Mouse (Mus musculus): ENCODE data around the gene Mustn1. TPM values are rescaled to one million over a fixed set of nuclear protein-coding genes. Genes with fewer than 3 reads are reported as not detected.

Gene Mustn1
- total and polyA plus RNA-seq, 2 experiments from 2014 or later = 1.0 TPM

DNA sequence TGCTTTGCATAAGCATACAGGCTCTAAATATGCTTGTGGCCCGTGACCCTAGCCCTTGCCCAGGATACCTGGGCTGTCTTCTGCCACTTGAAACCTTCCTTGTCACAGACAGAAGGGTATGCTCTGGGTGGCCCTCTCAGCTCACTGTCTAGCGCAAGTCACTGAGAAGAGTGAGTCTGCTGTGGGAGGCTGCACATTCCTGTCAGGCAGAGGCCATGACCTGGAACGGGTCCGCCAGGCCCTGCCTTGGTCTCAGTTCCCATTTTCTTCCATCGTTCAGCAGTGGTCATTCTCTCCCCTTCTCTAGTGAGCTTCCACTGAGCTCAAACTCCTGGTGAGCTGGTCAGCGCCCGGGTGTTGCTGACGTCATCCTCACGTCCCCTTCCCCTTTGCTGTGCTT is 3.0 kb upstream of the Mustn1 start:
- no peaks in the 10 kb centered on the region for H3K9me3 ChIP-seq (ENCODE audit: low read length)
- H3K9ac ChIP-seq (replicated peaks; ENCODE audit: low read length, poor library complexity, severe bottlenecking) = no peak overlapping the region
- TF ChIP-seq CTCF (IDR thresholded peaks at IDR 0.05) = no peak
- DNase-seq (ENCODE audit: low spot score) (no peak), ATAC-seq (ENCODE audit: low FRiP score) (no peak)
- H3K4me1 ChIP-seq (ENCODE audit: insufficient read depth, low read length) = no peaks in the 10 kb centered on the region
- no peak overlapping the region for H3K27ac ChIP-seq (ENCODE audit: low read depth, low read length)
- 82% methylated on average over 9 of the region's 9 CpGs for WGBS
- no peaks in the 10 kb centered on the region for H3K27me3 ChIP-seq (ENCODE audit: insufficient read depth, low read length)
- no peak overlapping the region for H3K4me3 ChIP-seq (ENCODE audit: low read depth, low read length)
- no peak overlapping the region for H3K4me2 ChIP-seq (ENCODE audit: low read depth, low read length, poor library complexity, severe bottlenecking)
- peaks cover 29% of the 10 kb centered on the region for H3K36me3 ChIP-seq (ENCODE audit: insufficient read depth, low read length)

DNA sequence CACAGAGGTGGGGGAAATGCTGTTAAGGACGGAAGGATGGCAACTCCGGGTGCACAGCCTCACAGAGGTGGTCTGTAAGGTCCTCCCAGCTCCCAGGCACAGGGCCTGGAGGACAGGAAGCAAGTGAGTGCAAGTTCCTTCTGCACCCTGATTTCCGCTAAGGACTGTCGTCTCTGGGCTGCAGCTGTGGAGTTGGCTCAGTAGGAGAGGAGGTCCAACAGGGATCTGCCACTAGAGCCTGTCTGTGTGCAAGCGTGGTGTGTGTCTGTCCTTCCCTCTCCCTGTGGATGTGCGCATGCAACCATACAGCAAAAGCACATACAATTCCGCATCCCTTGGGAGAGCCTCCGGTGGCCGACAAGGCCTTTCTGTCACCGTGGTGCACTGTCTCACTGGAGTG is 2.5 kb upstream of the Mustn1 start:
- Histone ChIP-seq H3K36me3 (ENCODE audit: insufficient read depth, low read length) (peaks cover 24% of the 10 kb centered on the region), H3K4me3 (ENCODE audit: low read depth, low read length) (no peak overlapping the region), H3K4me1 (ENCODE audit: insufficient read depth, low read length) (no peaks in the 10 kb centered on the region), H3K27me3 (ENCODE audit: insufficient read depth, low read length) (no peaks in the 10 kb centered on the region), H3K4me2 (ENCODE audit: low read depth, low read length, poor library complexity, severe bottlenecking) (no peak overlapping the region), H3K27ac (ENCODE audit: low read depth, low read length) (no peak overlapping the region), H3K9ac (replicated peaks; ENCODE audit: low read length, poor library complexity, severe bottlenecking) (no peak overlapping the region), H3K9me3 (ENCODE audit: low read length) (no peaks in the 10 kb centered on the region)
- ATAC-seq (ENCODE audit: low FRiP score) = no peak
- 90% methylated on average over 10 of the region's 10 CpGs for WGBS
- DNase-seq (ENCODE audit: low spot score) = no peak
- TF ChIP-seq CTCF (IDR thresholded peaks at IDR 0.05) = no peak

DNA sequence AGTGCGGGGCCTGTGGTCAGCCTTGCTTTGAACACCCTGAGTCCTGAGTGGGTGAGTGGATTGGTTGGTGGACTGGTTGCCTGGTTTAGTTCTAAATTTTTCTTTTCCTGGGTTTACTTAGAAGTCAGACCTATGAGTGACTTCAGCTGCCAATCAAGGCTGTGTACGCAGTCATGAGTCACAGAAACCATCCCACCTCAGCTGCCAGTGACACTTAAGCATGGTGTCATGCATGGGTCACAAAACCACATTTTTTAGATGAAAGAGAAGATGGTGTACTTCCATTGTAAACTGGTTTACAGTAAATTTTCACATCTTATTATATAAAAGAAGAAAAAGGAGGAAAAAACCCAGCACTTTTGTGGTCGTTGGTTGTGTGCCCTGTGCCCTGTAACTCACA is 1.2 kb upstream of the Mustn1 start:
- no peak overlapping the region for H3K27ac ChIP-seq (ENCODE audit: low read depth, low read length)
- DNase-seq (ENCODE audit: low spot score) (no peak), ATAC-seq (ENCODE audit: low FRiP score) (no peak)
- 95% methylated on average over 3 of the region's 3 CpGs for WGBS
- H3K9me3 ChIP-seq (ENCODE audit: low read length) = no peaks in the 10 kb centered on the region
- H3K4me1 ChIP-seq (ENCODE audit: insufficient read depth, low read length) = no peaks in the 10 kb centered on the region
- H3K36me3 ChIP-seq (ENCODE audit: insufficient read depth, low read length) = peaks cover 15% of the 10 kb centered on the region
- H3K27me3 ChIP-seq (ENCODE audit: insufficient read depth, low read length) = no peaks in the 10 kb centered on the region
- no peak overlapping the region for H3K4me2 ChIP-seq (ENCODE audit: low read depth, low read length, poor library complexity, severe bottlenecking)
- H3K4me3 ChIP-seq (ENCODE audit: low read depth, low read length) = no peak overlapping the region
- no peak for TF ChIP-seq CTCF (IDR thresholded peaks at IDR 0.05)
- H3K9ac ChIP-seq (replicated peaks; ENCODE audit: low read length, poor library complexity, severe bottlenecking) = no peak overlapping the region

DNA sequence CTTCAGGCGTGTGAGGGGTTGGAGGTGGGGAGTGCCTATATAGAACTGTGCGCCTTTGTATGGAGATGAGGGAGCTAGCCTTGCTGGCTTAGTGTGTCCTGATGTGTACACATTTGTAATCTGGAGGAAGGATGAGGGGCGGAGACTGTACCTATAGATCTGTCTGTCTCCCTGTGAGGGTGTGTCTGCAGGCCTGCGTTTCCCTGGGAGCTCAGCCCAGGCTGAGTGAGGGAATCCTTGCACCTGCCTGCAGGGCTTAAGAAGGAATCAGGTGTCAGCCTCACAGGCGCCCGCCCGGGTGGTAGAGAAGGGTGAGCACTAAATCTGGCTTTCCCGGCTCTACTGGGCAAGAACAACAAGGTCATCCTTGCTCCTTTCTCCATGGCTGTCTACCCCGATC is 794 bp downstream of the Mustn1 start:
- Histone ChIP-seq H3K36me3 (ENCODE audit: insufficient read depth, low read length) (peaks cover 4% of the 10 kb centered on the region; the same call in 1 of the 2 replicates), H3K4me1 (ENCODE audit: insufficient read depth, low read length) (no peaks in the 10 kb centered on the region), H3K27me3 (ENCODE audit: insufficient read depth, low read length) (no peaks in the 10 kb centered on the region), H3K4me3 (ENCODE audit: low read depth, low read length) (no peak overlapping the region), H3K9me3 (ENCODE audit: low read length) (no peaks in the 10 kb centered on the region), H3K9ac (replicated peaks; ENCODE audit: low read length, poor library complexity, severe bottlenecking) (no peak overlapping the region), H3K27ac (ENCODE audit: low read depth, low read length) (no peak overlapping the region), H3K4me2 (ENCODE audit: low read depth, low read length, poor library complexity, severe bottlenecking) (no peak overlapping the region)
- TF ChIP-seq CTCF (IDR thresholded peaks at IDR 0.05) = no peak
- WGBS = 60% methylated on average over 9 of the region's 9 CpGs
- ATAC-seq (ENCODE audit: low FRiP score) (no peak), DNase-seq (ENCODE audit: low spot score) (no peak)

DNA sequence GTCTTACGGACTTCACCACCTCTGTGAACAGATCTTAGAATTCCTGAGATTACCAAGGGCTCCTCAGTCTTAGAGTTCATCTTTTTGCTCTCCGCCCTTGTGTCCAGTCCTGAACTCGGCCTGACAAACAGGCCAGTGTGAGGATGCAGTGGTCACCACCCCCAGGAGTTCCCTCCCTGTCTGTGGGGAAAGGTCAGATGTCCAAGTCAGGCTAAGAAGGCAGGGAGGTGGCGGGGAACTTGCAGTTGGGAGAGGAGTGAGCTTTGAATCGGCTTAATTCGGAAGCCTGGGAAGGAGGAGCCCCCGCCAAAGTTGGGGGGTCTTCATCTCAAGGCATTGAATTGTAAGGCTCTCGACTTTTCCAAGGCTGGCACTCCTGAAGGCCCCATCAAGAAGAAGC is 1.3 kb downstream of the Mustn1 start:
- H3K27ac ChIP-seq (ENCODE audit: low read depth, low read length) = no peak overlapping the region
- TF ChIP-seq CTCF (IDR thresholded peaks at IDR 0.05) = no peak
- H3K4me1 ChIP-seq (ENCODE audit: insufficient read depth, low read length) = no peaks in the 10 kb centered on the region
- no peak overlapping the region for H3K9ac ChIP-seq (replicated peaks; ENCODE audit: low read length, poor library complexity, severe bottlenecking)
- H3K27me3 ChIP-seq (ENCODE audit: insufficient read depth, low read length) = no peaks in the 10 kb centered on the region
- no peak overlapping the region for H3K4me3 ChIP-seq (ENCODE audit: low read depth, low read length)
- 84% methylated on average over 8 of the region's 8 CpGs for WGBS
- DNase-seq (ENCODE audit: low spot score) (no peak), ATAC-seq (ENCODE audit: low FRiP score) (no peak)
- no peaks in the 10 kb centered on the region for H3K9me3 ChIP-seq (ENCODE audit: low read length)
- peaks cover 4% of the 10 kb centered on the region; the same call in 1 of the 2 replicates for H3K36me3 ChIP-seq (ENCODE audit: insufficient read depth, low read length)
- no peak overlapping the region for H3K4me2 ChIP-seq (ENCODE audit: low read depth, low read length, poor library complexity, severe bottlenecking)

DNA sequence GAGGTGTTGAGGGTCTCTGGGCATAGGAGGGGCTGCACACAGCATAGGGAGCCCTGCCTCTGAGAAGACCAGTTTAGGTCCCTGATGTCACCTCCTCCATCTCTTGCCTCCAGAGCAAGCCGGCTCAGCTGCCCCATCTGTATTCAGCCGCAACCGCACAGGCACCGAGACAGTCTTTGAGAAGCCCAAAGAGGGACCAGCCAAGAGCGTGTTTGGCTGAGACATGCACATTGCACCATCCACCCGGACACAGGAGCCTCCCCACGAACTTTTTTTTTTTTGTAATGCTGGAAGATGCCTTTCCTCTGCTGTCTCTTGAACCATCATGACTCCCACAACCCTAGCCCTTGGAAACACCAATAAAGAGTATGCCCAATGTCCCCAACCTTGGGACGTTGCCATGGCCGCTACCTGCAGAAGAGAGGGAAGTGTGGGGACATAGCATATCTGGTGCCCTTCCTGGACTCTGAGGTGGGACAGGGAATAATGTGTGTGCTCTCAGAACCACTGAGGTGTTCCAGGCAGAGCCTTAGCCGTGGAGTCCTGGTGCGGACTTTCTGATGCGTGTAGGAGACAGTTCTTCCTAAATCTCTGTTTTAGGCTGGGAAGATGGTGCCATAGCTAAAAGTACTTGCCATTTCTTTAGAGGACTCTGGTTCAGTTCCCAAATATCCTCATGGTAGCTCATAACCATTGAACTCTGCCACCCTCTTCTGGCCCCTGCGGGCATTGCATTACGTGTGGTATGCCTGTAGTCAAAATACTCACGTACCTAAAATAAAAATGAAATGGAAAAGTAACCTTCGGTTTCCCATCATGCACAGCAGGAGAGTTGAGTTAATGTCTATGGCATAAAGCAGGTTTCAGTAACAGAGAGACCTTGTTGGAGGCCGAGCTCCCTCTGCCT is 2.1 kb downstream of the Mustn1 start:
- Histone ChIP-seq H3K4me1 (ENCODE audit: insufficient read depth, low read length) (no peaks in the 10 kb centered on the region), H3K4me2 (ENCODE audit: low read depth, low read length, poor library complexity, severe bottlenecking) (no peak overlapping the region), H3K27ac (ENCODE audit: low read depth, low read length) (no peak overlapping the region), H3K36me3 (ENCODE audit: insufficient read depth, low read length) (0 out of 2 replicates have a peak, but pooled peaks cover under 1% of the 10 kb centered on the region), H3K4me3 (ENCODE audit: low read depth, low read length) (no peak overlapping the region), H3K9ac (replicated peaks; ENCODE audit: low read length, poor library complexity, severe bottlenecking) (no peak overlapping the region), H3K27me3 (ENCODE audit: insufficient read depth, low read length) (no peaks in the 10 kb centered on the region), H3K9me3 (ENCODE audit: low read length) (no peaks in the 10 kb centered on the region)
- ATAC-seq (ENCODE audit: low FRiP score) (no peak), DNase-seq (ENCODE audit: low spot score) (no peak)
- WGBS = 85% methylated on average over 17 of the region's 17 CpGs
- TF ChIP-seq CTCF (IDR thresholded peaks at IDR 0.05) = peak; percentile 56

Measured in midbrain, postnatal 0 days (tissue).